Mouse (Mus musculus) lung, postnatal 36 days (tissue): ENCODE measurements around the gene Homer2.

Source experiments
- DNase-seq: peaks from one replicate; pipeline ENCODE4 v3.0.0; 2022; ENCODE audit warnings: mixed read lengths

The Homer2 gene

GRCm38 (mm10) chr7:81647959-81648358, 59.4 kb downstream of the Homer2 start:
- DNase-seq, result no peak

GRCm38 (mm10) chr7:81644551-81645235, 62.6 kb downstream of the Homer2 start:
- DNase-seq, result no peak

GRCm38 (mm10) chr7:81641101-81641500, 66.2 kb downstream of the Homer2 start:
- DNase-seq, result no peak

- no peak for DNase-seq
Observed at GRCm38 (mm10) chr7:81632586-81632985, 74.7 kb downstream of the Homer2 start.

GRCm38 (mm10) chr7:81631261-81631660, 76.1 kb downstream of the Homer2 start:
- DNase-seq, result no peak

- peak; percentile 24 for DNase-seq
Observed at GRCm38 (mm10) chr7:81626460-81626859, 80.9 kb downstream of the Homer2 start.

- no peak for DNase-seq
Observed at GRCm38 (mm10) chr7:81623767-81624166, 83.6 kb downstream of the Homer2 start.

- DNase-seq, result no peak
Observed at GRCm38 (mm10) chr7:81622793-81623192, 84.5 kb downstream of the Homer2 start.

GRCm38 (mm10) chr7:81615031-81615430, 92.3 kb downstream of the Homer2 start:
- no peak for DNase-seq

- no peak for DNase-seq
Observed at GRCm38 (mm10) chr7:81612856-81613635, 94.3 kb downstream of the Homer2 start.

- DNase-seq, result peak; percentile 37
Observed at GRCm38 (mm10) chr7:81610125-81610524, 97.2 kb downstream of the Homer2 start.

- DNase-seq, result no peak
Observed at GRCm38 (mm10) chr7:81606452-81606851, 100.9 kb downstream of the Homer2 start.

- DNase-seq, result no peak
Observed at GRCm38 (mm10) chr7:81605489-81605888, 101.8 kb downstream of the Homer2 start.

- no peak for DNase-seq
Observed at GRCm38 (mm10) chr7:81604991-81605390, 102.3 kb downstream of the Homer2 start.

- DNase-seq, result peak; percentile 8
Observed at GRCm38 (mm10) chr7:81599379-81600280, 107.7 kb downstream of the Homer2 start.

- DNase-seq, result no peak
Observed at GRCm38 (mm10) chr7:81597660-81598059, 109.7 kb downstream of the Homer2 start.

GRCm38 (mm10) chr7:81596086-81596485, 111.2 kb downstream of the Homer2 start:
- no peak for DNase-seq

- DNase-seq, result no peak
Observed at GRCm38 (mm10) chr7:81595056-81595455, 112.3 kb downstream of the Homer2 start.

- DNase-seq, result no peak
Observed at GRCm38 (mm10) chr7:81593387-81593786, 113.9 kb downstream of the Homer2 start.

- no peak for DNase-seq
Observed at GRCm38 (mm10) chr7:81592686-81593085, 114.6 kb downstream of the Homer2 start.

GRCm38 (mm10) chr7:81587238-81587637, 120.1 kb downstream of the Homer2 start:
- DNase-seq, result no peak

- DNase-seq, result no peak
Observed at GRCm38 (mm10) chr7:81585326-81585725, 122.0 kb downstream of the Homer2 start.

GRCm38 (mm10) chr7:81583512-81583911, 123.8 kb downstream of the Homer2 start:
- DNase-seq, result no peak
